In genomic region chr13:56315201-56315600, GRCm38 (mm10) we compare ENCODE assay signal across 13 mouse cellular contexts. TPM values are rescaled to one million over a fixed set of nuclear protein-coding genes. Genes with fewer than 3 reads are reported as not detected.
DNase-seq lines count a peak whose midpoint lies in the region; ATAC-seq lines count a peak whose summit lies in the region.
"Had no signal": no experiment of that assay in that cellular context is flagged by ENCODE, and none has a peak within 500 bp of the region (broad histone marks: within the 10 kb centered on the region; RNA-seq: fewer than 3 reads in every experiment).

No protein-coding gene starts in this region.

- WGBS in forebrain, embryonic 12.5 days = 10% methylated on average over 3 of the region's 3 CpGs
- WGBS in limb, embryonic 15.5 days = 28% methylated on average over 3 of the region's 3 CpGs

- H3K4me2 ChIP-seq in forebrain, embryonic 12.5 days = no peak overlapping the region
- H3K4me2 ChIP-seq in limb, embryonic 15.5 days = no peak overlapping the region

- H3K27ac ChIP-seq in forebrain, embryonic 12.5 days = no peak overlapping the region
- H3K27ac ChIP-seq in limb, embryonic 15.5 days = no peak overlapping the region

- H3K9me3 ChIP-seq in forebrain, embryonic 12.5 days = 0 out of 2 replicates have a peak, but pooled peaks cover 6% of the 10 kb centered on the region
- 0 out of 2 replicates have a peak, but pooled peaks cover 3% of the 10 kb centered on the region for H3K9me3 ChIP-seq in limb, embryonic 15.5 days

- no peaks in the 10 kb centered on the region for H3K27me3 ChIP-seq in forebrain, embryonic 12.5 days
- H3K27me3 ChIP-seq in limb, embryonic 15.5 days = no peaks in the 10 kb centered on the region

- peak; percentile 73 for ATAC-seq in frontal cortex, adult (ENCODE audit: low TSS enrichment)
- peak; percentile 44; the same call in 1 of the 2 replicates for ATAC-seq in forebrain, embryonic 12.5 days (ENCODE audit: low FRiP score)
- ATAC-seq in limb, embryonic 15.5 days (ENCODE audit: insufficient number of reproducible peaks, low FRiP score, low TSS enrichment, low read depth) = peak; percentile 31; the same call in 1 of the 2 replicates
- no peak for ATAC-seq in monocyte, adult 5-6 weeks (replicated peaks; ENCODE audit: insufficient number of reproducible peaks, low FRiP score, low TSS enrichment, poor library complexity, severe bottlenecking)
- ATAC-seq in activated CD4-positive, CD25-positive, alpha-beta regulatory T cell, adult 4 months = no peak

- H3K9ac ChIP-seq in forebrain, embryonic 12.5 days = no peak overlapping the region
- no peak overlapping the region for H3K9ac ChIP-seq in limb, embryonic 15.5 days

- DNase-seq in frontal cortex, postnatal 25 days (ENCODE audit: low spot score in 2 of 2) = no peak
- peak; percentile 69 for DNase-seq in Muller cell, postnatal 12 days (ENCODE audit: inconsistent ontology term)
- DNase-seq in lung, adult 18-20 months = no peak
- DNase-seq: liver; lung, postnatal 14 days; thymus, adult 18-20 months had no signal

- H3K4me1 ChIP-seq in forebrain, embryonic 12.5 days = peaks cover 10% of the 10 kb centered on the region
- H3K4me1 ChIP-seq in limb, embryonic 15.5 days = peaks cover 30% of the 10 kb centered on the region

- H3K36me3 ChIP-seq in forebrain, embryonic 12.5 days (replicated peaks) = no peaks in the 10 kb centered on the region
- no peaks in the 10 kb centered on the region for H3K36me3 ChIP-seq in limb, embryonic 15.5 days
- H3K36me3 ChIP-seq: G1E had no signal

- no peak overlapping the region for H3K4me3 ChIP-seq in forebrain, embryonic 12.5 days (replicated peaks)
- no peak overlapping the region for H3K4me3 ChIP-seq in limb, embryonic 15.5 days

RNA-seq across cellular contexts. Expression of gene Cxcl14, which starts 18.9 kb away (rescaled TPM):
- polyA plus RNA-seq in forebrain, embryonic 12.5 days (2016; fragmentation: Nextera tagmentation; extraction: Ambion mirVana) = 19.5 and 26.3 TPM in 2 replicates
- 624 and 644 TPM in 2 replicates for polyA plus RNA-seq in limb, embryonic 15.5 days (2015; fragmentation: Nextera tagmentation; extraction: Ambion mirVana)
- not detected in 3 replicates for total RNA-seq in monocyte, adult 5-6 weeks (2017)
- polyA plus RNA-seq in activated CD4-positive, CD25-positive, alpha-beta regulatory T cell, adult 4 months (2017; shearing (Covaris generic)) = not detected
- total RNA-seq: G1E; granulocyte monocyte progenitor cell, adult 5-6 weeks had no signal
- polyA plus RNA-seq: G1E had no signal

Comparison
In these comparisons a context has a peak if more than half of its experiments do, and no peak if none do; other contexts are left out.
1. ATAC-seq: peak in frontal cortex, adult (single experiment), forebrain, embryonic 12.5 days (single experiment) and limb, embryonic 15.5 days (single experiment); none in monocyte, adult 5-6 weeks (single experiment) and activated CD4-positive, CD25-positive, alpha-beta regulatory T cell, adult 4 months (single experiment).
2. RNA of gene Cxcl14, which starts 18.9 kb away (polyA plus RNA-seq): 624 to 644 TPM in limb, embryonic 15.5 days and 19.5 to 26.3 TPM in forebrain, embryonic 12.5 days; not detected in activated CD4-positive, CD25-positive, alpha-beta regulatory T cell, adult 4 months; every median in the first group is over 10 times any median in the second.